Mouse (Mus musculus): ENCODE results near the gene Gm13272.
"Not testable (repeated sequence)": the region's sequence is repeated elsewhere in the genome, so short reads cannot be mapped to it uniquely, and the experiment has no call there.

DNA sequence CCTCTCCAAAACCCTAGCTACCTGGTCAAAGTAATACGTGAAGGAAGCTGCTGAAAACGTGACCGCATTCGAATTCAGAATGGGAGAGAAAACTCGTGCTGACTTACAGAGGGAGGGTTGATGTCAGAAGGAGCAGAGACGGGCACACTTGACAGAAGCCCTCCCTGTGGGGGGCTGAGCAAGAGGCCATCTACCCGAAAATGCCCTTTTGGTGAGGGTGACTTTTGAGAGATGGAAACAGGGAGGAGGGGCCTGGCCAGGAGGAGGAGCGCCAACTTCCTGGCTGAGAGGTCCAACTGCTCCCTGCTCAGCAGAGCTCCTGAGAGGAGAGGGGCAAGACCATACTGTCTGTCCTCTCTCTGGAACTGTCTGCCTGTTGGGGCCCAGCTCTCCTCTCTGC, 25.6 kb downstream of the Gm13272 start, which contains the start of gene Gm13288:
- not testable (repeated sequence) for TF ChIP-seq CTCF (IDR thresholded peaks at IDR 0.05); EP300 (IDR thresholded peaks at IDR 0.05; ENCODE audit: insufficient read depth, low read depth, low read length)
